Mouse (Mus musculus): ENCODE results near the gene Fmnl3. TPM values are rescaled to one million over a fixed set of nuclear protein-coding genes. Genes with fewer than 3 reads are reported as not detected.

Gene Fmnl3
- polyA plus RNA-seq, 1 experiment: 10.2 TPM

DNA sequence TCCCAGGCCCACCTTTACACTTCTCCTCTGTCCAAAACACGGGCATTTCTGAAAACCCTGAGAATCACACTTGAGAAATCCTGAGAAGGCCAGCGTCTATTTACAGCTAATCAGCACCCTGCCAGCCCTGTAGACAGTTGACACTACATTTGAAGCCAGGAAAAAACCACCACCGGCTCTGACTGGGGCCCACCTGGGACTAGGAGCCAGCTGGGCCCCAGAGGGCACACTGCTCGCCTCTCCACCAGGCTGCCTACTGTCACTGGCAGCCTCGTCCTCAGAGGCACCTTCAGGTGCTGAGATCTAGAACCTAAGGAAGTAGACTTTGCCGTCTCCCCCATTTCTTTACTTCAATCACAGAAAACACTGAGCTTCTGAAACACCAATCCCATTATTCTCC, 14.6 kb downstream of the Fmnl3 start:
- no peaks in the 10 kb centered on the region for H3K36me3 ChIP-seq (ENCODE audit: control insufficient read depth, insufficient read depth, low read length, poor library complexity, severe bottlenecking)
- no peaks in the 10 kb centered on the region for H3K27me3 ChIP-seq (ENCODE audit: control insufficient read depth, insufficient read depth, low read length, poor library complexity, severe bottlenecking)
- no peak overlapping the region for H3K4me3 ChIP-seq (ENCODE audit: low read depth, low read length)
- no peak overlapping the region for H3K9ac ChIP-seq (ENCODE audit: low read depth, poor library complexity, severe bottlenecking)
- no peak overlapping the region for H3K27ac ChIP-seq (ENCODE audit: insufficient read depth, low read length)
- H3K9me3 ChIP-seq (replicated peaks; ENCODE audit: control insufficient read depth, insufficient read depth, low read length, poor library complexity, severe bottlenecking): no peaks in the 10 kb centered on the region
- no peak for TF ChIP-seq EP300 (IDR thresholded peaks at IDR 0.05; ENCODE audit: insufficient read depth, low read depth, low read length)
- no peak for TF ChIP-seq POLR2A (IDR thresholded peaks at IDR 0.05; ENCODE audit: insufficient read depth, low read length)
- no peak for TF ChIP-seq CTCF (IDR thresholded peaks at IDR 0.05; ENCODE audit: low read depth, low read length)
- H3K4me1 ChIP-seq (ENCODE audit: control insufficient read depth, insufficient read depth, low read length): no peaks in the 10 kb centered on the region

DNA sequence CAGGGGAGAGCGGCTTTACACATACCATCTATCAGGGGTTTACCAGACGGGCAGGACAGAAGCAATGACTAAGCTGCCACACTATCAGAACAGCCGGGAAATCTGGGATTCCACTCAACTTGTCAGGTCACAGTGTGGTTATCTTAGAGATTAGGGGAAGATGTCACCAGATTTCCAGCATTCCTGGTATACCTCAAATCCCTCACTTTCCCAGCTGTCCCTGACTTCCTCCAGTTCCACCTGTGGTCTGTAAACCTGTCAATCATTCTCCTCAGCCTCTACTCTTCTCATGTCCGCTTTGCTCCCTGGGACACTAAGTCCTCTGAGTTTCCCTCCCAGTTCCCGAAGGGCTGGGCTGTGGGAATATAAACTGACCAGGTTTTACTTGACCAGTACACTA, 18.0 kb downstream of the Fmnl3 start:
- no peak overlapping the region for H3K9ac ChIP-seq (ENCODE audit: low read depth, poor library complexity, severe bottlenecking)
- no peaks in the 10 kb centered on the region for H3K9me3 ChIP-seq (replicated peaks; ENCODE audit: control insufficient read depth, insufficient read depth, low read length, poor library complexity, severe bottlenecking)
- H3K27me3 ChIP-seq (ENCODE audit: control insufficient read depth, insufficient read depth, low read length, poor library complexity, severe bottlenecking): no peaks in the 10 kb centered on the region
- H3K36me3 ChIP-seq (ENCODE audit: control insufficient read depth, insufficient read depth, low read length, poor library complexity, severe bottlenecking): no peaks in the 10 kb centered on the region
- H3K4me1 ChIP-seq (ENCODE audit: control insufficient read depth, insufficient read depth, low read length): no peaks in the 10 kb centered on the region
- no peak overlapping the region for H3K4me3 ChIP-seq (ENCODE audit: low read depth, low read length)
- no peak overlapping the region for H3K27ac ChIP-seq (ENCODE audit: insufficient read depth, low read length)
- TF ChIP-seq EP300 (IDR thresholded peaks at IDR 0.05; ENCODE audit: insufficient read depth, low read depth, low read length) (no peak), CTCF (IDR thresholded peaks at IDR 0.05; ENCODE audit: low read depth, low read length) (no peak), POLR2A (IDR thresholded peaks at IDR 0.05; ENCODE audit: insufficient read depth, low read length) (no peak)

DNA sequence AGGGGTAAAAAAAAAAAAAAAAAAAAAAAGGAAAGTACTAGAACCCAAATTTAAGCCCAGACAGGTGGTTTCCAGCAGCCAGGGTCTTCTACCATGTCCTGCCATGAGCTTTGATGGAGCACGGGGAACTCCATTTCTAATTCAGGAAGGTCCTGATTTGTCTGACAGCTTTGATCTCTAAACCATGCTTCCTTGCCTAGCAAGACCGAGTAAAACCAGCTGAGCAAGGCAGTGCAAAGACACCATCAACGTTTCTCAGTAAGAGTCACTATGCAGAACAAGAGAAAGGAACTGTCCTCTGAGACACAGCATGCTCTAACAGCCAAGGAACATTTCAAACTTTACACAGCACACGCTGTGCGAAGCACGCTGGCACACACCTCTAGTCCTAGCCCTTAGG, 18.7 kb downstream of the Fmnl3 start:
- H3K9me3 ChIP-seq (replicated peaks; ENCODE audit: control insufficient read depth, insufficient read depth, low read length, poor library complexity, severe bottlenecking): no peaks in the 10 kb centered on the region
- no peaks in the 10 kb centered on the region for H3K36me3 ChIP-seq (ENCODE audit: control insufficient read depth, insufficient read depth, low read length, poor library complexity, severe bottlenecking)
- TF ChIP-seq POLR2A (IDR thresholded peaks at IDR 0.05; ENCODE audit: insufficient read depth, low read length): no peak
- TF ChIP-seq CTCF (IDR thresholded peaks at IDR 0.05; ENCODE audit: low read depth, low read length): no peak

DNA sequence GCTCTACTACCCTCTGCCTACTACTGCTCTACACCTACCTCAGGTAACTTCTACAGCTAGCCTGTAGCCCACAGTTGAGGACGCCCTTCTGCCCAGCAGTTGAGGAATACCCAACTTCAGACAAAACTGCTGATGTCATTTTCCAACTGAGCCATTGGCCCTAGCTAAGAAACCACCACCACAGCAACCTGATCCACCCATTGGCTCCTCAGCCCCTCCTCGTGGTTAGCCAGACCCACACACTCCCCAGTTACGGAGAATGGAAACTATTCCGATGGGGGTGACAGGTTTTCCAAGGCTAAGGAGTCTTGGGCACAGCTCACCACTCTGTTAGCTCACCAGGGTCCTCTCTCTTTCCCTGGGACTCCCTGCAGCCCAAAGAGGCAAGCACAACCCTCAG, 25.3 kb downstream of the Fmnl3 start:
- Histone ChIP-seq H3K9me3 (replicated peaks; ENCODE audit: control insufficient read depth, insufficient read depth, low read length, poor library complexity, severe bottlenecking) (no peaks in the 10 kb centered on the region), H3K36me3 (ENCODE audit: control insufficient read depth, insufficient read depth, low read length, poor library complexity, severe bottlenecking) (no peaks in the 10 kb centered on the region), H3K4me3 (ENCODE audit: low read depth, low read length) (no peak overlapping the region), H3K27ac (ENCODE audit: insufficient read depth, low read length) (no peak overlapping the region), H3K9ac (ENCODE audit: low read depth, poor library complexity, severe bottlenecking) (no peak overlapping the region), H3K27me3 (ENCODE audit: control insufficient read depth, insufficient read depth, low read length, poor library complexity, severe bottlenecking) (no peaks in the 10 kb centered on the region), H3K4me1 (ENCODE audit: control insufficient read depth, insufficient read depth, low read length) (peaks cover 3% of the 10 kb centered on the region)
- TF ChIP-seq EP300 (IDR thresholded peaks at IDR 0.05; ENCODE audit: insufficient read depth, low read depth, low read length) (no peak), POLR2A (IDR thresholded peaks at IDR 0.05; ENCODE audit: insufficient read depth, low read length) (no peak), CTCF (IDR thresholded peaks at IDR 0.05; ENCODE audit: low read depth, low read length) (no peak)

More for the DNA sequence above, 18.7 kb downstream of the Fmnl3 start:
- no peak overlapping the region for H3K27ac ChIP-seq (ENCODE audit: insufficient read depth, low read length)
- no peak overlapping the region for H3K4me3 ChIP-seq (ENCODE audit: low read depth, low read length)
- H3K27me3 ChIP-seq (ENCODE audit: control insufficient read depth, insufficient read depth, low read length, poor library complexity, severe bottlenecking): no peaks in the 10 kb centered on the region
- H3K4me1 ChIP-seq (ENCODE audit: control insufficient read depth, insufficient read depth, low read length): no peaks in the 10 kb centered on the region
- H3K9ac ChIP-seq (ENCODE audit: low read depth, poor library complexity, severe bottlenecking): no peak overlapping the region

DNA sequence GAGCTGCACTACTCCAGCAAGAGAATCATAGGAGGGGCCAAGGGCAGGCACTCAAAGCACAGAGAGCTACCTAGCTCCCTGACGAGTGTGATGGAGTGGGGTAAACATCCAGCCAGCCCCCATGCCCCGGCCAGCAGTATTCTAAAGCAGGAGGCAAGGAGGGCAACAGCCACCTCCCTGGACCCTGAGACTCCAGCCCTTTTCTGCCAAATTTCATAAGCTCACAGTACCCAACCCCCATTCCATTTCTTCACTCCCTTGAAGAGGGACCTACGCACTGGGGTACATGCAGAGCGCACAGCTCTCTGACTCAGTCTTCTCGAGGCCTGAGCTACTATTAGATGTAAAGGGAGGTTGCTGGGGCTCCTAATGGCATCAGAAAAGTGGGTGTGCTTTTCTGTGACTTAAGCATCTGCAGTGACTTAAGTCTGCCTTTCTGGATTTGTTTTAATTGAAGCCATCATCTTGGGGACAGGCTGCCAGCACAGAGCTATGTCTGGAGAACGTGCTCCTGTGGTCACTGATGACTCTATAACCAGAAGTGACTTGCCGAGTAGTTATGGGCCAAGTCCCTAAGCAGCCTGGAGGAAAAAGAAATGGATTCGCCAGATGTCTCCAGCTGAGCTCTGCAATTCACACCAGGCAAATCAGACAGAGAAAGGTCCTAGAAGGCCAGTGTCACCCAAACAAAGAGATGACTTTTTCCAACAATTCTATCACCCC, 26.0 kb downstream of the Fmnl3 start:
- Histone ChIP-seq H3K4me3 (ENCODE audit: low read depth, low read length) (no peak overlapping the region), H3K9me3 (replicated peaks; ENCODE audit: control insufficient read depth, insufficient read depth, low read length, poor library complexity, severe bottlenecking) (no peaks in the 10 kb centered on the region), H3K27ac (ENCODE audit: insufficient read depth, low read length) (no peak overlapping the region), H3K4me1 (ENCODE audit: control insufficient read depth, insufficient read depth, low read length) (peaks cover 3% of the 10 kb centered on the region), H3K9ac (ENCODE audit: low read depth, poor library complexity, severe bottlenecking) (no peak overlapping the region), H3K27me3 (ENCODE audit: control insufficient read depth, insufficient read depth, low read length, poor library complexity, severe bottlenecking) (no peaks in the 10 kb centered on the region), H3K36me3 (ENCODE audit: control insufficient read depth, insufficient read depth, low read length, poor library complexity, severe bottlenecking) (no peaks in the 10 kb centered on the region)
- TF ChIP-seq EP300 (IDR thresholded peaks at IDR 0.05; ENCODE audit: insufficient read depth, low read depth, low read length): no peak
- no peak for TF ChIP-seq POLR2A (IDR thresholded peaks at IDR 0.05; ENCODE audit: insufficient read depth, low read length)
- TF ChIP-seq CTCF (IDR thresholded peaks at IDR 0.05; ENCODE audit: low read depth, low read length): no peak

DNA sequence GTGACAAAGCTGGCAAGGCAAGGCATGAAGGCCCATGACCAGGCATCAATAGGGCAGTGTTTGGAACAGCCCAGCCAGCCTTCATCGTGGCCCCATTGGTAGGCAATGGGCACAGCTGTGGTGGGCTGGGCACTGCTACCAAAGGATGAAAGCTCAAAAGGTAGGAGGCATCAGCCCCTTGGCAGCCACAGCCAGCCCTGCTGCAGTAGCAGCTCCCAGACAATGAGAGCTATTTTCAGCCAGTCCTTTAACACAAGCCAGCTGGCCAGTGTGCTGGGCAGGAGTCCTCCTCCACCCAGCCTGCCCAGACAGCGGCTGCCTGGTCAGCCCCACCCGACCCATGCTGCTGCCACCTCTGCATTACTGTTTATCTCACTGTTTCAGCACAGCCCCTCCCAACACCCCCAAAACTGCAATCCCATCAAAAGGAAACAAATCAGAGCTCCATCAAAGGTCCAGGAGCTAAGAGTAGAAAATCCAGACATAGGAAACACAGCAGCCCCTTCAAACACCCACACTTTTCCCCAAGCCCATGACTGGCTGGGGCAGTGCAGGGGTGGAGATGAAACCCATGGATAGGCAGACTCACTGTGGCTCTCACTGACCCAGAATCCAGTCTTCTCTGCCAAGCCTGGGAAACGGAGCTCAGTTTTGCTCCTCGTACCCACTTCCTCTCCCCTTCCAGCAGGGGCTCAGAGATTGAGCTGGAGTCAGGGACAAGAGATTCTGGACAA, 26.7 kb downstream of the Fmnl3 start:
- no peak overlapping the region for H3K9ac ChIP-seq (ENCODE audit: low read depth, poor library complexity, severe bottlenecking)
- no peak overlapping the region for H3K4me3 ChIP-seq (ENCODE audit: low read depth, low read length)
- TF ChIP-seq POLR2A (IDR thresholded peaks at IDR 0.05; ENCODE audit: insufficient read depth, low read length) (no peak), CTCF (IDR thresholded peaks at IDR 0.05; ENCODE audit: low read depth, low read length) (no peak), EP300 (IDR thresholded peaks at IDR 0.05; ENCODE audit: insufficient read depth, low read depth, low read length) (no peak)
- H3K4me1 ChIP-seq (ENCODE audit: control insufficient read depth, insufficient read depth, low read length): peaks cover 3% of the 10 kb centered on the region
- no peak overlapping the region for H3K27ac ChIP-seq (ENCODE audit: insufficient read depth, low read length)
- no peaks in the 10 kb centered on the region for H3K9me3 ChIP-seq (replicated peaks; ENCODE audit: control insufficient read depth, insufficient read depth, low read length, poor library complexity, severe bottlenecking)
- H3K36me3 ChIP-seq (ENCODE audit: control insufficient read depth, insufficient read depth, low read length, poor library complexity, severe bottlenecking): no peaks in the 10 kb centered on the region
- no peaks in the 10 kb centered on the region for H3K27me3 ChIP-seq (ENCODE audit: control insufficient read depth, insufficient read depth, low read length, poor library complexity, severe bottlenecking)

Data from ES-Bruce4 (cell line).